Mouse (Mus musculus): ENCODE data around the gene Gm1043. TPM values are rescaled to one million over a fixed set of nuclear protein-coding genes. Genes with fewer than 3 reads are reported as not detected.

Gene Gm1043
- polyA plus RNA-seq, 1 experiment: not detected

- H3K4me1 ChIP-seq (ENCODE audit: control insufficient read depth, insufficient read depth, low read length): no peaks in the 10 kb centered on the region
- no peak overlapping the region for H3K4me3 ChIP-seq (ENCODE audit: insufficient read depth, low read length)
- H3K27ac ChIP-seq (ENCODE audit: insufficient read depth, low read depth, low read length): no peak overlapping the region
- TF ChIP-seq POLR2A (IDR thresholded peaks at IDR 0.05; ENCODE audit: borderline replicate concordance, low read depth, low read length) (no peak), CTCF (IDR thresholded peaks at IDR 0.05; ENCODE audit: low read depth, low read length) (peak; percentile 77)
These were observed 62.4 kb downstream of the Gm1043 start for GRCm38 (mm10) chr5:37147536-37147935.

- Histone ChIP-seq H3K4me3 (ENCODE audit: insufficient read depth, low read length) (no peak overlapping the region), H3K27ac (ENCODE audit: insufficient read depth, low read depth, low read length) (no peak overlapping the region), H3K4me1 (ENCODE audit: control insufficient read depth, insufficient read depth, low read length) (no peaks in the 10 kb centered on the region)
- no peak for TF ChIP-seq POLR2A (IDR thresholded peaks at IDR 0.05; ENCODE audit: borderline replicate concordance, low read depth, low read length)
- TF ChIP-seq CTCF (IDR thresholded peaks at IDR 0.05; ENCODE audit: low read depth, low read length): no peak
These were observed 65.5 kb downstream of the Gm1043 start for GRCm38 (mm10) chr5:37150650-37151049.

- no peaks in the 10 kb centered on the region for H3K4me1 ChIP-seq (ENCODE audit: control insufficient read depth, insufficient read depth, low read length)
- H3K4me3 ChIP-seq (ENCODE audit: insufficient read depth, low read length): no peak overlapping the region
- TF ChIP-seq POLR2A (IDR thresholded peaks at IDR 0.05; ENCODE audit: borderline replicate concordance, low read depth, low read length) (no peak), CTCF (IDR thresholded peaks at IDR 0.05; ENCODE audit: low read depth, low read length) (no peak)
- no peak overlapping the region for H3K27ac ChIP-seq (ENCODE audit: insufficient read depth, low read depth, low read length)
These were observed 69.3 kb downstream of the Gm1043 start for GRCm38 (mm10) chr5:37154472-37154871.

- no peak overlapping the region for H3K4me3 ChIP-seq (ENCODE audit: insufficient read depth, low read length)
- H3K27ac ChIP-seq (ENCODE audit: insufficient read depth, low read depth, low read length): no peak overlapping the region
- no peak for TF ChIP-seq CTCF (IDR thresholded peaks at IDR 0.05; ENCODE audit: low read depth, low read length)
- no peak for TF ChIP-seq POLR2A (IDR thresholded peaks at IDR 0.05; ENCODE audit: borderline replicate concordance, low read depth, low read length)
- H3K4me1 ChIP-seq (ENCODE audit: control insufficient read depth, insufficient read depth, low read length): no peaks in the 10 kb centered on the region
These were observed 73.2 kb downstream of the Gm1043 start for GRCm38 (mm10) chr5:37158408-37158807.

GRCm38 (mm10) chr5:37162871-37163781 lies 78.0 kb downstream of the Gm1043 start:
- H3K4me3 ChIP-seq (ENCODE audit: insufficient read depth, low read length): no peak overlapping the region
- no peaks in the 10 kb centered on the region for H3K4me1 ChIP-seq (ENCODE audit: control insufficient read depth, insufficient read depth, low read length)
- H3K27ac ChIP-seq (ENCODE audit: insufficient read depth, low read depth, low read length): no peak overlapping the region
- TF ChIP-seq POLR2A (IDR thresholded peaks at IDR 0.05; ENCODE audit: borderline replicate concordance, low read depth, low read length) (no peak), CTCF (IDR thresholded peaks at IDR 0.05; ENCODE audit: low read depth, low read length) (0 out of 2 replicates have a peak, but pooled peaks have one; percentile 18)

- TF ChIP-seq POLR2A (IDR thresholded peaks at IDR 0.05; ENCODE audit: borderline replicate concordance, low read depth, low read length) (no peak), CTCF (IDR thresholded peaks at IDR 0.05; ENCODE audit: low read depth, low read length) (no peak)
These were observed 91.3 kb downstream of the Gm1043 start for GRCm38 (mm10) chr5:37176466-37176865.

GRCm38 (mm10) chr5:37177061-37177460 lies 91.9 kb downstream of the Gm1043 start:
- TF ChIP-seq POLR2A (IDR thresholded peaks at IDR 0.05; ENCODE audit: borderline replicate concordance, low read depth, low read length) (no peak), CTCF (IDR thresholded peaks at IDR 0.05; ENCODE audit: low read depth, low read length) (no peak)
- Histone ChIP-seq H3K4me1 (ENCODE audit: control insufficient read depth, insufficient read depth, low read length) (no peaks in the 10 kb centered on the region), H3K27ac (ENCODE audit: insufficient read depth, low read depth, low read length) (no peak overlapping the region), H3K4me3 (ENCODE audit: insufficient read depth, low read length) (no peak overlapping the region)

More at GRCm38 (mm10) chr5:37176466-37176865, 91.3 kb downstream of the Gm1043 start:
- no peak overlapping the region for H3K27ac ChIP-seq (ENCODE audit: insufficient read depth, low read depth, low read length)
- H3K4me3 ChIP-seq (ENCODE audit: insufficient read depth, low read length): no peak overlapping the region
- H3K4me1 ChIP-seq (ENCODE audit: control insufficient read depth, insufficient read depth, low read length): no peaks in the 10 kb centered on the region

- Histone ChIP-seq H3K4me3 (ENCODE audit: insufficient read depth, low read length) (no peak overlapping the region), H3K27ac (ENCODE audit: insufficient read depth, low read depth, low read length) (no peak overlapping the region), H3K4me1 (ENCODE audit: control insufficient read depth, insufficient read depth, low read length) (no peaks in the 10 kb centered on the region)
- no peak for TF ChIP-seq POLR2A (IDR thresholded peaks at IDR 0.05; ENCODE audit: borderline replicate concordance, low read depth, low read length)
- TF ChIP-seq CTCF (IDR thresholded peaks at IDR 0.05; ENCODE audit: low read depth, low read length): no peak
These were observed 93.6 kb downstream of the Gm1043 start for GRCm38 (mm10) chr5:37178811-37179210.

- H3K4me3 ChIP-seq (ENCODE audit: insufficient read depth, low read length): no peak overlapping the region
- H3K4me1 ChIP-seq (ENCODE audit: control insufficient read depth, insufficient read depth, low read length): no peaks in the 10 kb centered on the region
- no peak overlapping the region for H3K27ac ChIP-seq (ENCODE audit: insufficient read depth, low read depth, low read length)
- TF ChIP-seq CTCF (IDR thresholded peaks at IDR 0.05; ENCODE audit: low read depth, low read length) (no peak), POLR2A (IDR thresholded peaks at IDR 0.05; ENCODE audit: borderline replicate concordance, low read depth, low read length) (no peak)
These were observed 94.7 kb downstream of the Gm1043 start for GRCm38 (mm10) chr5:37179872-37180271.

GRCm38 (mm10) chr5:37180624-37181023 lies 95.5 kb downstream of the Gm1043 start:
- Histone ChIP-seq H3K4me3 (ENCODE audit: insufficient read depth, low read length) (no peak overlapping the region), H3K27ac (ENCODE audit: insufficient read depth, low read depth, low read length) (no peak overlapping the region), H3K4me1 (ENCODE audit: control insufficient read depth, insufficient read depth, low read length) (no peaks in the 10 kb centered on the region)
- TF ChIP-seq POLR2A (IDR thresholded peaks at IDR 0.05; ENCODE audit: borderline replicate concordance, low read depth, low read length) (no peak), CTCF (IDR thresholded peaks at IDR 0.05; ENCODE audit: low read depth, low read length) (no peak)
